ENCODE assay signal across 14 mouse cellular contexts in the genomic region with DNA sequence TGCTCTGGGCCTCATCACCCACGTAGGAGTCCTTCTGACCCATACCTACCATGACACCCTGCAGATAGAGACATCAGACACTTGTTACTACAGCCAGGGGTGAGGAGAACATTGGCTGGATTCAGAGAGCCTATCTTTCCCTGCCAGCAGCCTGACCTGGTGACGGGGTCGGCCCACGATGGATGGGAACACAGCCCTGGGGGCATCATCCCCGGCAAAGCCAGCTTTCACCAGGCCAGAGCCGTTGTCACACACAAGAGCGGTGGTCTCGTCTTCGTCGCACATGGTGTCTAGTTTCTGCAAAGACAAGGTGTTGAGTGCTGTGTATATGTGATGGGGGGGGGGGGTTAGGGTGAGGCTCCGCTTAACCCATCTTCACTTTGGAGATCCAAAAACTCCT. TPM values are rescaled to one million over a fixed set of nuclear protein-coding genes. Genes with fewer than 3 reads are reported as not detected.
"Had no signal": no experiment of that assay in that cellular context is flagged by ENCODE, and none has a peak within 500 bp of the region (broad histone marks: within the 10 kb centered on the region; RNA-seq: fewer than 3 reads in every experiment).

No protein-coding gene starts in this region.

- H3K4me2 ChIP-seq: kidney, embryonic 15.5 days; stomach, embryonic 15.5 days had no signal

- H3K36me3 ChIP-seq: kidney, embryonic 15.5 days; limb, embryonic 12.5 days; midbrain, embryonic 15.5 days; neural tube, embryonic 13.5 days; stomach, embryonic 15.5 days had no signal

- H3K9ac ChIP-seq: kidney, embryonic 15.5 days; limb, embryonic 12.5 days; liver, embryonic 14.5 days; stomach, embryonic 15.5 days had no signal

- H3K4me3 ChIP-seq: kidney, embryonic 15.5 days; stomach, embryonic 15.5 days had no signal

- H3K9me3 ChIP-seq: kidney, embryonic 15.5 days; limb, embryonic 12.5 days; midbrain, embryonic 15.5 days; neural tube, embryonic 13.5 days; stomach, embryonic 15.5 days had no signal

- DNase-seq: kidney, postnatal 14 days; layer of hippocampus, adult 9-11 months; layer of hippocampus, postnatal 36 days; lung, adult 18-20 months; spleen, adult 18-20 months; thymus, adult 2 months; thymus, postnatal 25 days had no signal

- H3K27ac ChIP-seq: kidney, embryonic 15.5 days; liver, embryonic 14.5 days; midbrain, embryonic 15.5 days; neural tube, embryonic 13.5 days; stomach, embryonic 15.5 days had no signal

RNA-seq across cellular contexts. Expression of gene Acta1, which starts 1.1 kb away (rescaled TPM):
- total RNA-seq: monocyte, adult 5-6 weeks had no signal
